Mouse (Mus musculus): Measurements from ENCODE around the gene Gtf2i. TPM values are rescaled to one million over a fixed set of nuclear protein-coding genes. Genes with fewer than 3 reads are reported as not detected.

The Gtf2i gene
- polyA plus RNA-seq, 1 experiment from 2014 or later, result 239 TPM

Small RNA genes within 50 kb of the gene (microRNA-seq; reads per million reads assigned to microRNA genes)
- not detected for gene Mir3965 (ENCODE audit: insufficient number of aligned reads)

Other genes with a start within 250 kb of the Gtf2i start
- gene Castor2, start 215.0 kb downstream of the Gtf2i start, polyA plus RNA-seq (2014; fragmentation: Nextera tagmentation; extraction: Ambion mirVana), result 11.8 and 13.9 TPM in 2 replicates
- 29.1 and 34.7 TPM in 2 replicates for gene Rcc1l, start 138.0 kb downstream of the Gtf2i start, polyA plus RNA-seq (2014; fragmentation: Nextera tagmentation; extraction: Ambion mirVana)
- 8.4 and 9.8 TPM in 2 replicates for gene Gtf2ird2, start 130.7 kb downstream of the Gtf2i start, polyA plus RNA-seq (2014; fragmentation: Nextera tagmentation; extraction: Ambion mirVana)
- gene Ncf1, start 85.1 kb downstream of the Gtf2i start, polyA plus RNA-seq (2014; fragmentation: Nextera tagmentation; extraction: Ambion mirVana), result 1.3 and 3.0 TPM in 2 replicates
- 99.8 and 103 TPM in 2 replicates for gene Gtf2ird1, start 142.0 kb upstream of the Gtf2i start, polyA plus RNA-seq (2014; fragmentation: Nextera tagmentation; extraction: Ambion mirVana)
- 6.1 and 6.8 TPM in 2 replicates for gene Clip2, start 237.7 kb upstream of the Gtf2i start, polyA plus RNA-seq (2014; fragmentation: Nextera tagmentation; extraction: Ambion mirVana)
- not detected in 2 replicates for gene Syna, start 245.4 kb upstream of the Gtf2i start, polyA plus RNA-seq (2014; fragmentation: Nextera tagmentation; extraction: Ambion mirVana)

All from forebrain, embryonic 11.5 days (tissue).